Mouse (Mus musculus) frontal cortex, adult (tissue): Measurements from ENCODE around the gene Ttc28.
"Not testable (repeated sequence)": the region's sequence is repeated elsewhere in the genome, so short reads cannot be mapped to it uniquely, and the experiment has no call there.

Source experiments
- ATAC-seq: cut with Nextera tagmentation; 2 replicates; pipeline ENCODE4 v1.9.2; 2017; ENCODE audit warnings: mild to moderate bottlenecking, moderate library complexity, mixed read lengths; ENCODE audit not compliant: low TSS enrichment

The Ttc28 gene

DNA sequence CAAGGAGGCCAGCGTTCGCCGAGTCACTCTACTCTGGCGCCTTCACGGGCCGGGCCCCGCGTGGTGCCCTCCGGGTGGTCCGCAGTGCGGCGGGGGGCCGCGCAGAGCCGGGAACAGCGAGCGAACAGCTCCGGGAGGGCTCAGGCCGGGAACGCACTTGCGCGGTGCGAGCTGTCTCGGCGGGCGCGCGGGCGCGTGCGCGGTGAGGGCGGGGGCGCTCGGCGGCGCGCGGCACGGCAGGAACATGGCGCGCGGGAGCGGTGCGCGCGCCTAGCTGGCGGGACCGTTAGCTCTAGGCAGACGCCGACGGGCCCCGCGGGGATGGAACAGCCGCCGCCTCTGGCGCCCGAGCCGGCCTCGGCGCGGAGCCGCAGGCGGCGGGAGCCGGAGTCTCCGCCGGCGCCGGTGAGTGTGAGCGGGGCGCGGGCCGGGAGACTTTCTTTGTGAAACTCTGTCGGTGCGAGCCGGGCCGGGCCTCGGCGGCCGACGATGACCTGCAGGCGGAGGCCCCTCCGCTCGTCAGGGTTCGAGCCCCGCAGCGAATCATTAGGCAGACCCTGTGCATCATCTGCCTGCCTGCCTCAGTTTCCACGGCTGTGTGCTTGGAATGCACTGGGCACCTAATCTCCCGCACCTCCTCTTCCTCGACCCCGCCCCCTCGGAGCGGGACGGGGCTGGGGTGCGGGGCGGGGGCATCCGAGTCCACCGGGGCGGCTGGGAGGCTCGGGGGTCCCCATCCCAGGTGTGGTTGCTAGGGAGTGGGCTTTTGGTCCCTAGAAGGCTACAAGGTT, at the start of gene Ttc28:
Gene Ttc28 (plus strand): TSS at position 220 of the 791 bp plus-strand sequence.
- ATAC-seq, result peak; percentile 96

DNA sequence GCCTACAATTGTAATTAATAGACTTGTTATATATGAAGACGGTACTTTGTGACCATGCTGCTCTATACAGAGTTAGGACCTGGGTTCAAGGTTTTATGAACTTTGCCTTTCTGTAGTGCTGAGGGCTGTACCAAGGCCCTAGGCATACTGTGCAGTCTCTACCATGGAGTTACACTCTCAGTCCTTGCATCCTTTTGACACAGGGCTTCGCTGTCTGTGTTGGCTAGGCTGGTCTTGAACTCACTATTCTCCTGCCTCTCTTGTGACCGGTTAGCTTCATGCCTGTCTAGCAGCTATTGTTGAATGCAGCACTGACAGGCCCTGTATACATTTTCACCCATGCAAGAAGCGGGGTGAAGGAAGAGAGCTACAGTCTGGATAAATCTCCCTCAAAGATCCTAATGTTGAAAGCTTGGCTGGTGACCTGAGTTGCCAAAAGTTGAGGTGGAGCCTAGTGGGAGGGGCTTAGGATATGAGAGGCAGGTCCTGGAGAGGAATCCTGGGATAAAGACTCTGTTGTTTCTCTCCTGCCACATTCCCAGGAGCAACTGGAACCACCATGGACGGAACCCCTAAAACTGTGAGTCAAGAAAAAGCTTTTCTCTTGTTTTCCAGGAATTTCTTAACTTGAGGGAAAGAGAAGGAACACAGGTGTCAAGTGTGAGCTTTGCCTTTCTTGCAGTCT, 48.4 kb upstream of the Ttc28 start:
- no peak for ATAC-seq

DNA sequence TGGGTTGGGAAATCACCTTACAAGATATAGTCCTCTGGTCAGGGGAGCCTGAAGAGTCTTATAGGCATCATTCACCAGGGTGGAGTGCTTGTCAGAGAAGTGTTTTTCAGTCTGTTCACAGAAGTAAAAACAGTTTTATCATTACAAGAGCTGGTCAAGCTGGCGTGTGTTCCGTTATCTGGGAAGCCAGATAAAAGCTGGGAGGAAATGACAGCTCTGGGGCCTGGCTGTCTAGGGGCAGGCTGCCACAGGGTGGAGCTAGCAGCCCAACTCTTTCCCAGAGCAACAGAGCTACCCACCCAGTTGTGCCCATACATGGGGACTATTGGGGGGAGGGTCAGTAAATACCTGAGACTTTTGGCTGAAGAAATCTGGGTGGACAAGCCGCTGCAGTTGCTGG, 43.6 kb upstream of the Ttc28 start:
- no peak for ATAC-seq

DNA sequence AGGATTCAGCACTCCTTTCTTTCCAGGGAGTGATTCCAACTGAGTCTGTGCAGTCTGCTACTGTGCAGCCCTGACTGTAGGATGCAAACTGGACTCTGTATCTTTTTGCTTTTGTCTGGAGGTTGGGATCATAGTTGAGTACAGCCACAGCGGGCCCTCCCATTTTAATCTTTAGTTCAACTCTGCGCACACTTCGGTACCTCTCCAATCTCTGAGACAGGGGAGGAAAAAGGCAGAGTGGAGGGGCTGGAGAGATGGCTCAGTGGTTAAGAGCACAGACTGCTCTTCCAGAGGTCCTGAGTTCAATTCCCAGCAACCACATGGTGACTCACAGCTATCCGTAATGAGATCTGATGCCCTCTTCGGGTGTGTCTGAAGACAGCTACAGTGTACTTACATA, 41.6 kb upstream of the Ttc28 start:
- ATAC-seq, result not testable (repeated sequence)

DNA sequence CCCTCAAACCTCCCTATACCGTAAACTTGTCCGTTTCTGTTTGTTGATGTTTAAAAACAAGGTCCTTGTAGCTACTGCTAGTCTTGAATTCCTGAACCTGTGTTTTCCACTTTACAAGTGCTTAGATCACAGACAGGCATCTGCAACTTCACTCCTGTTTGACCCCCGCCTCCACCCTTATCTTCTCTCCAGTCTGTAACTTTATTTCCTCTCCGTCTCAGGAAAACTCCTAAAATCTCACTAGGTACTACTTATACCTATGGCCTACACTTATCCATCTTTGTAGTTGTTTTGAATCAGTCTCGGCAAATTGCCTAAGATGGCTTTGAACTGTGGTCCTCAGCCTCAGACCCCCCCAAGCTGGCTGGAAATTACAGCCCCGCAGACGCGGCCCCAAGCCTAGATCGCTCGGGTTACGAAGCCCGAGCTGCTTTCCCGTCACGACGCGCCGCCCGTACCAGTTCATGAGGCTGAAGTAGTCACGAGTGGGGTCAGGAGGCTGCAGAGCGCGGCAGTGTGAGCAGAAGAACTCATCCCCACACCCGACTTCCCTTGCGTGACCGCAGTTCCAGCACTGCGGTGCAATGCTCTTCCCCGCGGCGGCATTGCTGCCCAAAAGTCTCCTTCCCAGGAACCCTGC, 40.4 kb upstream of the Ttc28 start:
- ATAC-seq, result no peak; the same call in 1 of the 2 replicates

DNA sequence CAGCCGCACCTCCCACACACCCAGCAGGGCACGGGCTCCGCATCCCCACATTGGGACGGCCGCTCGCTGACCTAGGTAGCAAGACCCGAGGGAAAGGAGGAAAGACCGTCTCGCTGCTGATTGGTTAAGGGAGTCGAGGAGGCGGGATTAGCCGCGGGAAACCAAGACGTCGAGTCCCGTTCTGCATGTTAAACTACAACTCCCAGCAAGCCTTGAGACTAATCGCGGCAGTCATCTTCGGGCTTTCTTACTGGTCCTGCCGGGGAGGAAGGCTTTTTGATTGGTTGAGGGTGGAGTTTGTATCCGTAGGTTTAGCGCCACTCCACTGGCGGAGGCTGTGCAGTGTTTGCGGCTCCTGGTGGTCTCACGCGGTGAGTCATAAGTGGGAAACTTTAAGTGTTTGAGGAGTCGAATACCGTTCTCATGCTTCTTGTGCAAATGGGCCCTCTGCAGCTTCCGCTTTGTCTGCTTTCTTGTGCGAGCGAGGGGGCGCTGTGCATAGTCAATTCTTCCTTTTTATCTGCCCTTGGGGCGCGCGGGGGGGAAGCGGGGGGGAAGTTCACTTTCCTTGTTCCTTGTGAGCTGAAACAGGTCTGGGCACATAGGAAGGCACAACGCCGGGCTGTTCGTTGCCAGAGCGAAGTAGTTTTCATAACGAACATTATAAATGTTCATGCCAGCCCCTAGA, 39.8 kb upstream of the Ttc28 start, which contains the start of the genes Hscb and Chek2:
Gene Hscb (minus strand): TSS at position 100 of the 688 bp plus-strand sequence.
Gene Chek2 (plus strand): TSS at position 302 of the 688 bp plus-strand sequence.
- peak; percentile 100 for ATAC-seq

DNA sequence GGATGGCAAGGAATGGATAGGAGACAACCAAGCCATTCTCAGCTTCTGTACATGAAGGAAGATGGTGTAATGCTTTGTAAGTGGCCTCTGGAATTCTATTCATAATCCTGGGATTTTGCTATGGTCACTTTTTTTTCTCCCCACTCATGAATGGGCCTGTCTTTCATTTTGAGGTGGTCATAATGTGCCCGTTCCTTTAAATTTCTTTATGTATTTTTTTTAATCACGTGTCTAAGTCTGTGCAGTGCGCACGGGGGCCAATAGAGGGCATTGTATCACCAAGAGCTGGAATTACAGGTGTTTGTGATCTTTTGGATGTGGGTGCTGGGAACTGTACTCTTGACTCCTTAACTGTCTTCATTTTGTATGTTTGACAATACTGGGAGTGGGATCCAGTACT, 39.1 kb upstream of the Ttc28 start:
- no peak for ATAC-seq

DNA sequence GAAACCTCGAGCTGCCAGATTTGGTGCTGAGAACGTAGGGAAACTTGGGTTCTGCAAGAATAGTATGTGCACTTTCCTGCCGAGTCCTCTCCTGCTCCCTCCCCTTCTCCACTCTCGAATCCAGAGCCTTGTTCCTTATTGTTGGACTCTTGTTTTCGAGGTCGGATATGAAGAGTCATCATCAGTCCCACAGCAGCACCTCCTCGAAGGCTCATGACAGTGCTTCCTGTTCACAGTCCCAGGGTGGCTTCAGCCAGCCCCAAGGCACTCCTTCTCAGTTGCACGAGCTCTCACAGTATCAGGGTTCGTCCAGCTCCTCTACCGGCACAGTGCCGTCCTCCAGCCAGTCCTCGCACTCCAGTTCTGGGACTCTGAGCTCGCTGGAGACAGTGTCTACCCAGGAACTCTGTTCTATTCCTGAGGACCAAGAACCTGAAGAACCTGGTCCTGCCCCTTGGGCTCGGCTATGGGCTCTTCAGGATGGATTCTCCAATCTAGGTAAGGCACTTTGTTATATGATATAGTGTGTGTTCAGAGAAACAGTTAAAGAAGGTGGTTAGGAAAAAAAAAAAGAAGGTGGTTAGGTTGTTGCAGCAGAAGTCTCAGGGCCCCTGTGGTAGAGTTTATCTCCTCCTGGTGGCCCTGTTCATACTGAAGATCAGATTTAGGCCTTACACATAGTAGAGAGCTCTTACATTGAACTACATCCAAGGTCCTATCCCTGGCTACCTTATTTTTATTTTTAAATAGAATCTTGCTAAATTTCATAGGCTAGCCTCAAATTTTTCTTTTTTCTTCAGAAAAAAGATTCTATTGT, 38.3 kb upstream of the Ttc28 start:
- ATAC-seq, result no peak

DNA sequence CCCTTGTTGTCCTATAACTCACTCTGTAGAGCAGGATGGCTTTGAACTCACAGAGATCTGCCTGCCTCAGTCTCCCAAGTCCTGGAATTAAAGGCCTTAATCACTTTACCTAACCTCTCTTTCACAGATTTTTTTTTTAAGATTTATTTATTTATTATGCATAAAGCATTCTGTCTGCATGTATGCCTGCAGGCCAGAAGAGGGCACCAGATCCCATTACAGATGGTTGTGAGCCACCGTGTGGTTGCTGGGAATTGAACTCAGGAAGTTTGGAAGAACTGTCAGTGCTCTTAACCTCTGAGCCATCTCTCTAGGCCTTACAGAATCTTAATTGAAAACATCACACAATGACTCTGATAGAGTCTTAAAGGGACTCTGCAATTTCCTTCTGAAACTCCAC, 26.6 kb upstream of the Ttc28 start:
- ATAC-seq, result no peak

DNA sequence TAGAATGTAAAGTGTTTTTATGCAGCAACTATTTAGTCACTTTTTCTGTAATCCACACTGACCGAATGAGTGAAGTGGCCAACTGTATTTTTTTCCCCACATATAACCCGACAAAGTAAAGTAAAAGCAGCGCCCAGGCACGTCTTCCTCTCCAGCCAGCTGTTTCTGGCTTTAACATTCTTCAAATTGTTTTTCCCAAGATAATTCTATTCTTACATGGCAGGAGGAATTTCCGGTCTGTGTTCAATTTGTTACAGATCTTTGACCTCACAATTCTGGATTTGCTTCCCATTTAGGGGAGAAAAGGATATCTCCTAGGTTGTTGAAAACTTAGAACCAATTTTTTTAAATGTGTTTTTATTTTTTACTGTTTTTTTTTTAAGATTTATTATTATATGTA, 22.5 kb upstream of the Ttc28 start:
- no peak for ATAC-seq

DNA sequence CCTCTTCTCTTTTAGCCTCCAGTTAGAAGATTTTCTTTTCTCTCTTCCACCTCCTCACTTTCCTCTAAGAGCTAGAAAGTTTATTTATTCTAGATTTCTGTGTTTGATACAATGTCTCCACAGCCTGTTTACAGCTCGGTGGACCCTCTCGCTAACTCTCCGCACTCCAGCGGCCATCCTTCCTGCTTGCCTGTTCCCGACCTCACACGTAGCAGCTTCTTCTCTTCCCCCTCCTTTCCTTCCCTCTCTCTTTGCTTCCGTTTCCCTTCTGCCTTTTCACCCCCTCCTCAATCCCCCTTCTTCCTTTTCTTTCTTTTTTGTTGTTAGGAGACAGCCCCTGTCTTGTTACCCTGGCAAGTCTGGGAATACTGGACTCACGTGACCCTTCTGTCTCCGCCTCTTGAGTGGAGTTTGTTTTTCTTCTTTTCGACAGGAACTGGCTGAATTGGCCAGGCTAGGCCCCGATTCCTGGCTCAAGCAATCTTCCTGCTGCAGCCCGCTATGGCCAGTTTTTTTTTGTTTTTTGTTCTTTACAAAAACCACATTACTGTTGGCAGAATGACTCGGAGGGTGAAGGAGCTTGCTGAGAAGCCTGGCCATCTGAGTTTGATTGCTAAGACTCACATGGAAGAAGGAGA, 20.5 kb upstream of the Ttc28 start:
- 0 out of 2 replicates have a peak, but pooled peaks have one; percentile 13 for ATAC-seq

DNA sequence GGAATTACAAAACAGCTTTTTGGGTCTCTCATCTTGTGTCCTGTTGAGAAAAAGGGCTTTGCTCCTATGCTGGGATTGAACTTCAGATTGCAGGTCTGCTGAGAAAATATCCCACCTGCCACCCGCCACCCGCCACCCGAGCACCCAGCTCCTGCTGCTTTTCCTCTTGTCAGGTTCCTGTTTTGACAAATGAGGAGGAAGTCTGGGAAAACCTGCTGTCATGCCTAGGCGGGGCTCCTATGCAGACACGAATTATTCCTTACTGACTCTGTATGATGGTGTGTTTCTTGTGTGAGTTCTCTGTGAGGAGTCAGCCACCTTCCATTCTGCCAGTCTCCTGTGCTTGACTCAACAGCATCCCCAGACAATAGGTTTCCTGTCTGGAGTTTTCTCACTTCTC, 19.2 kb upstream of the Ttc28 start:
- ATAC-seq, result no peak

DNA sequence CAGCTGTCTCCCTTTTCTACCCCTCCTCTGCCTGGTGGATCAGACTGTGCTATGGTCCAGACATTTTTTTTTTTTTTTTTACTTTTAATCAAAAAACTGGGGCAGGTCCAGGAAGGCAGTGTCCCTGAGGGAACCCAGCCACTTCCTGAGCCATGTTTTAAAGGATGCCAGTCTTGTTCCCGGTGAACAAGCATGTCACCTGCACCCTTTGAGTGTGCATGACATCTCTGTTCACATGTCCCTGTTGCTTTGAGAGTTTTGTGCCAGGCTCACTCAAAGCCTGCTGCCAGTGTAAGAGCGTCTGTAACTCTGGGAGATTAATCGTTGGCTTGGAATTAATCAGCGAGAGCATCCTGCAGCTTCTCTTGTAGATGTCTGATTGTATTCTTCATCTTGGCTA, 11.1 kb upstream of the Ttc28 start:
- ATAC-seq, result no peak

DNA sequence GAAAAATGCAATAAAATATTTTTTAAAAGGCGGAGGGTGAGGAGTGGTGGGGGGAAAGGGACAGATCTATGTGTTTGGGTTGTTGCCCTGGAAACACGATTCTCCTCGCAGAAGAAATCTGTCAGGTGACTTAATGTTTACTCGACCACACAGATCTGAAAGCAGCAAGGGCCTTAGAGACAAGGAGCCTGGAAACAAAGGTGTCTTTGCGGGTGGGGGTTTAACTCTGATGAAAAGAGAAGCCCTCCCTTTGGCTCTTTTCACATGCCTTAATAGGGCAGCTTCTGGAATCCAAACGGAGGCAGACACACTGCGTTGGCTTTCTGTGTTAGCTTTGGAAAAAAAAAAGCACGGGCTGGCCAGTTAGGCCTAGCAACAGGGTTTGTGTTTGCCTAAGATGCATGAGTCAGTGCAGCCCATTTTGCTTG, 10.3 kb upstream of the Ttc28 start:
- ATAC-seq, result no peak

DNA sequence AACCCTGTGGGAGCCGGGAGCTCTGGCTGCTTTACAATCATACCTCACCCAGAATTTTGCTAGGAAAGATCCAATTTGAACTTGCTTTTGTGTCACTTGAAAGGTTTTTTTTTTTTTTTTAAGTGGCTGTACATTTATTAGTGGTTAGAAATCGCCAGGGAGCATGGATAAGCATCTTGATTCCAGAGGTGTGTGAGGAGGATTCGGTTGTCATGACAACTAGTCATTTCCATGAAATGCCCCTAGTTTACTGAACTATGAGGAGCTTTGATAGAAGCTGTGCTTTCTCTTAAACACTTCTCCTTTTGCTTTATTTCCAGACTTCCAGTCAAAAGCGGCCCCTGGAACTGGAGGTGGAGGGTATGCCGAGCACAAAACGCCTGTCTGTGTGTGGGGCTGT, 6.4 kb upstream of the Ttc28 start:
- no peak for ATAC-seq

DNA sequence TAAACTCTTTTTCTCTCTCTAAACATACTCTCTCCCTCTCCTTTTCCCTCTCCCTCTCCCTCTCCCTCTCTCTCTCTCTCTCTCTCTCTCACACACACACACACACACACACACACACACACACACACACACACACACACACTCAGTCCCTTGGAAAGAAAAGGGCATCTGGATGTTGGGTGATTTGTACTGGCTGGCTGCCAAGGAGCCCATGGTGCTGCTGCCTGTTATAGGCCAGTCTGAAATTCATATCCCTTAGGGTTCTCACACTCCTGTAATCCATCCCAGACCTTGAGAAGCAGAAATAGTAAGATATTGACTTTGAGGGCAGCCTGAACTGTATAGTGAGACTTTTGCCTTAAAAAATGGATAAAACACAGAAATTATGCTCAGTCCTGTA, 4.9 kb upstream of the Ttc28 start:
- no peak for ATAC-seq

DNA sequence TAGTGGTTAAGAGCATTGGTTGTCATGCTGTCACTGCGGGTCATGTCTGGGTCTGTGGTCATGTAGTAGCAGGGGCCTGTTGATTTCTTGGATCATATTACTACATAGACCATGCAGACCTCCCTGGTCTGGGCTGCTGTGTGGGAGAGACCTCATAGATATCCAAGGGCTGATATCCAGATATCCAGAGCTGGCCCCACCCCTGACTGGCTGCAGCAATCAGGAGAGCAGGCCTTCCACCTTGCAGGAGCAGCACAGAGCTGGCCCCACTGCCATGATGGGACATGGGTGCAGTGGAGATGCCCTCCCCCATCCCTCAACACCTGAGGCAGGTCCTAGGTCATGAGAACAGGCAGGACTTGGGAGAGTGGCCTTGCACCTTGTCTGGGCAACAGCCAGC, 4.3 kb upstream of the Ttc28 start:
- no peak for ATAC-seq

DNA sequence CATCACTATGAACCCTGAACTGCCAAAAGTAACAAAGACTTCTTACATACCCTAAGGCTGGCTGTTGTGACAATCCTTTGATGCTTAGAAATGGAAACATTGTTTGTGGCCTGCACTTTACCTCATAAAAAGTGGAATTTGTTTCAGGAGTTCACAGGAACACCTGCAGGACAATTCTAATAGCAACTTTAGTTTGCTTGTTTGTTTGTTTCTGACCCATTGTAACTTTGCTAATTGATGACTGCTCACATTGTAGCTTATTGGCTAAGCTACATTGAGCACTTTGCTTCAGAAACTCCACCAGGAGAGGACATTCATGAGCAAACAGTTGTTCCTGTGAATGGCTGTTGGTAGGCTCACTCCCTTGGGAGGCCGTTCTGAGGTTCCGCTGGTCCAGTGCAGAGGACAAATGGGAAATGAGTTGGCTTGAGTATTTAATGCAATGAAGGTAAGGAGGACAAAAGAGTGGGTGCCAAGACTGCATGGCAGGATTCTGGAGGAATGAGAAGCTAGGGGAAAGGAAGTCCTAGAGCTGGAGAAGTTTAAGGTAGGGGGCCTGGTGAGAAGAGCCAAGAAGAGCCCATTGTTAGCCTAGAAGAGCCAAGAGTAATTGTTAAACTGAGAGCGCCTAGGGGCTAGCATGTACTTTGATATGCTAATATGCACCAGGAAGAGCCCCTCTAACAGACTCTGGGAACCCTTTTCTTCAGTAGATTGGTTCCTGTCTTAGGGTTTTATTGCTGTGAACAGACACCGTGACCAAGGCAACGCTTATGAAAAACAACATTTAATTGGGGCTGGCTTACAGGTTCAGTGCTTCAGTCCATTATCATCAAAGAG, 1.7 kb upstream of the Ttc28 start:
- no peak for ATAC-seq

DNA sequence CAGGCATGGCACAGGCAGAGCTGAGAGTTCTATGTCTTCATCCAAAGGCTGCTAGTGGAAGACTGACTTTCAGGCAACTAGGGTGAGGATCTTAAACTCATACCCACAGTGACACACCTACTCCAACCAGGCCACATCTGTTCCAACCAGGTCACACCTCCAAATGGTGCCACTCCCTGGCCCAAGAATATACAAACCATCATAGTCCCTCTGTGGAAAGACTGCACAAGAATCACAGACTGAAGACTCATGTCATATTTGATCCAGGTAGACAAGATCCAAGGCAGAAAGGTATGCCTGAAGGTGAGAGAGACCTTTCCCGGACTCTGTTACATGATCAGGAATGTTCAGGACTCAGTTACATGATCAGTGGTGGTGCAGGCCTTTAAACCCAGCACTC, 1.1 kb upstream of the Ttc28 start:
- ATAC-seq, result not testable (repeated sequence)

DNA sequence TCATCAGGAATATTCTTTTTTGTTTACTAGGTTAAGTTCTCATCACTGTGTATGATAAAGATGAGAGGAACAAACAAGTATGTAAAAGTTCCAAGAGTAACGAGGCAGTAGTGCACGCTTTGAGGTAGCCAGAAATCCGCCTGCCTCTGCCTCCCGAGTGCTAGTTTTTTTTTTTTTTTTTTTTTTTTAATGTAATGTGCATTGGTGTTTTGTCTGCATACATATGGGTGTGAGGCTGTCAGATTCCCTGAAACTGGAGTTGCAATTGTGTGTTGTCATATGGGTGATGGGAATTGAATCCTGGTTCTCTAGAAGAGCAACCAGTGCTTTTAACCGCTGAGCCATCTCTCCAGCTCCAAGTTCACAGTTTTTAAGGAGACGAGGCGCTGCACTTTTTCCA, 561 bp upstream of the Ttc28 start:
- ATAC-seq, result no peak
